Mouse (Mus musculus): ENCODE results near the gene Rps2. TPM values are rescaled to one million over a fixed set of nuclear protein-coding genes. Genes with fewer than 3 reads are reported as not detected.
"Not testable (repeated sequence)": the region's sequence is repeated elsewhere in the genome, so short reads cannot be mapped to it uniquely, and the experiment has no call there.

Gene Rps2
- polyA plus RNA-seq, 1 experiment from 2014 or later, result 1,633 TPM

DNA sequence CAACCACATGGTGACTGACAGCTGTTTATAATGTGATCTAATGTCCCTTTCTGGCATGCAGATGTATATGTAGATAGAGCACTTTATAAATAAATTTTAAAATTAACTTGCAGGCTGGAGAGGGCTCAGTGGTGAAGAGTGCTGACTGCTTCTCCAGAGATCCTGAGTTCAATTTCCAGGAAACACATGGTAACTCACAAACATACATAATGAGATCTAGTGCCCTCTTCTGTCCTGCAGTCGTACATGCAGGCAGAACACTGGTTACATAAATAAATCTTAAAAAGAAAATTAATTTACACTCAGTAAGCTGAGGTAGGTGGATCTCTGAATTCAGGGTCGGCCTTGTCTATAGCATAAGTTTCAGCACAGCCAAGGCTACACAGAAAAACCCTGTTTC is 9.3 kb upstream of the Rps2 start:
- DNase-seq (ENCODE audit: low spot score) (no peak), ATAC-seq (ENCODE audit: insufficient number of reproducible peaks, low FRiP score, low TSS enrichment, low read depth) (no peak)
- WGBS, result 31% methylated on average over 2 of the region's 2 CpGs
- Histone ChIP-seq H3K36me3 (ENCODE audit: control insufficient read depth, insufficient read depth, low read length) (peaks cover 15% of the 10 kb centered on the region), H3K9ac (ENCODE audit: low read length) (no peak overlapping the region), H3K4me3 (ENCODE audit: low read depth, low read length) (no peak overlapping the region), H3K27ac (replicated peaks; ENCODE audit: low read depth, low read length) (no peak overlapping the region), H3K4me2 (ENCODE audit: low read depth, severe bottlenecking) (no peak overlapping the region), H3K9me3 (ENCODE audit: control insufficient read depth, low read length) (no peaks in the 10 kb centered on the region), H3K4me1 (ENCODE audit: control insufficient read depth, insufficient read depth, low read length) (peaks cover 10% of the 10 kb centered on the region), H3K27me3 (ENCODE audit: control insufficient read depth, insufficient read depth, low read length) (no peaks in the 10 kb centered on the region)

DNA sequence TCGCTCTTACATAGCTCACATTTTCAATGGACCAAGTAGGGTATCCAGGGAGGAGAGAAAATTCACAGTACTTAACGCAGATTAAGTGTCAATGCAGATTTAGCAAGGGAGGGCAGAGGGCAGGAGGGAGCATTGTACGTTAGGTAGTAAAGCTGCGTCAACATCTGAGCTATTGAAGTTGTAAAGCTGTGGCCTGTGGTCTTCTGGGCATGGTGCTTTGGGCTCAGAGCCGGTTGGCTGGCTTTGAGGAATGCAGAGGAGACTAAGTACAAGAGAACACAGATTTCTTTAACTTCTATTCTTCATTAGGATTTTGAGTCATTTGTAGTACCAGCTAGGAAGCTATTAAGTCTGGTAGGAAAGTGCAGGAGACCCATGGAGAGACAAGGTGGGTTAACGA is 2.4 kb upstream of the Rps2 start:
- DNase-seq (ENCODE audit: low spot score) (no peak), ATAC-seq (ENCODE audit: insufficient number of reproducible peaks, low FRiP score, low TSS enrichment, low read depth) (no peak)
- 61% methylated on average over 6 of the region's 6 CpGs for WGBS
- no peaks in the 10 kb centered on the region for H3K9me3 ChIP-seq (ENCODE audit: control insufficient read depth, low read length)
- H3K4me1 ChIP-seq (ENCODE audit: control insufficient read depth, insufficient read depth, low read length), result no peaks in the 10 kb centered on the region
- no peak overlapping the region for H3K27ac ChIP-seq (replicated peaks; ENCODE audit: low read depth, low read length)
- peaks cover 8% of the 10 kb centered on the region; the same call in 1 of the 2 replicates for H3K36me3 ChIP-seq (ENCODE audit: control insufficient read depth, insufficient read depth, low read length)
- H3K4me3 ChIP-seq (ENCODE audit: low read depth, low read length), result no peak overlapping the region
- H3K4me2 ChIP-seq (ENCODE audit: low read depth, severe bottlenecking), result no peak overlapping the region
- H3K9ac ChIP-seq (ENCODE audit: low read length), result no peak overlapping the region
- H3K27me3 ChIP-seq (ENCODE audit: control insufficient read depth, insufficient read depth, low read length), result no peaks in the 10 kb centered on the region

DNA sequence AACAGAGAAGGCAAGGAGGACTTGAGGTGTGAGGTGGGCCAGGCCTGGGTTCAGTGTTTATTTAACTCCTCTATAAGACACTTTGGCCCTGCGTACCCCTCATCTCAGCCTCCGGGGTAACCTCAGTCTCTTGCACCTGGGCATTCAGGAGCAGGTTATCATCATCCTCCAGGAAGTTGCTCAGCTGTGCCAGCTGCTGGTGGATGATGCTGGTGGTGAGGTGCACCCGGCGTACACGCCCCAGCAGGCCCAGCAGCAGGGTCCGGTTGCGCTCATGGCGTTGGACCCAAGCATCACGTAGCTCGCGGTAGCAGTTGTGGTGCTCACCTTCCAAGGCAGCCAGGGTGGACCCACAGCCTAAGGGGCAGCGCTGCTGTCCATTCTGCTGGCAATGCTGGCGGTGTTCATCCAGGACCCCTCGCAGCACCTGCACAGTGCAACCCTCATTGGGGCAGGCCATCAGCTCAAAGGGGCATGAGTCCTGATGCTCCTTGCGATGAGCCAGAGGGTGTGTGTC is 1.7 kb upstream of the Rps2 start:
- Histone ChIP-seq H3K36me3 (ENCODE audit: control insufficient read depth, insufficient read depth, low read length) (peaks cover 8% of the 10 kb centered on the region; the same call in 1 of the 2 replicates), H3K4me1 (ENCODE audit: control insufficient read depth, insufficient read depth, low read length) (peaks cover 1% of the 10 kb centered on the region; the same call in 1 of the 2 replicates), H3K27me3 (ENCODE audit: control insufficient read depth, insufficient read depth, low read length) (no peaks in the 10 kb centered on the region), H3K4me2 (ENCODE audit: low read depth, severe bottlenecking) (no peak overlapping the region), H3K9ac (ENCODE audit: low read length) (no peak overlapping the region), H3K4me3 (ENCODE audit: low read depth, low read length) (no peak overlapping the region), H3K9me3 (ENCODE audit: control insufficient read depth, low read length) (no peaks in the 10 kb centered on the region), H3K27ac (replicated peaks; ENCODE audit: low read depth, low read length) (no peak overlapping the region)
- DNase-seq (ENCODE audit: low spot score) (no peak), ATAC-seq (ENCODE audit: insufficient number of reproducible peaks, low FRiP score, low TSS enrichment, low read depth) (no peak)
- 97% methylated on average over 15 of the region's 15 CpGs for WGBS

DNA sequence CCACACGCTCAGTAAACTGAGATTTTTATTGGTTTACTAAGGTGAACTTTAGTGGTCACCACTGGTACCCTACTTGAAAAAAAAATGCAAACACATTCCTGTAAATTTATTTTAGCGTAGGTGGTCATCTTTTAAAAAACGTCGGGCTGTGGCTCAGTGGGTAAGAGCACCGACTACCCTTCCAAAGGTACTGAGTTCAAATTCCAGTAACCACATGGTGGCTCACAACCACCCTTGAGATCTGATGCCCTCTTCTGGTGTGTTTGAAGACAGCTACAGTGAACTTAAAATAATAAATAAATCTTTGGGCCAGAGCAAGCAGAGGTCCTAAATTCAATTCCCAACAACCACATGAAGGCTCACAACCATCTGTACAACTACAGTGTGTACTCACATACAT is 1.0 kb downstream of the Rps2 start:
- 61% methylated on average over 5 of the region's 5 CpGs for WGBS
- H3K4me3 ChIP-seq (ENCODE audit: low read depth, low read length), result peak overlapping the region; percentile 81
- H3K9ac ChIP-seq (ENCODE audit: low read length), result peak overlapping the region; percentile 90
- not testable (repeated sequence) for H3K27ac ChIP-seq (replicated peaks; ENCODE audit: low read depth, low read length); H3K4me1 ChIP-seq (ENCODE audit: control insufficient read depth, insufficient read depth, low read length); H3K9me3 ChIP-seq (ENCODE audit: control insufficient read depth, low read length); DNase-seq (ENCODE audit: low spot score); H3K27me3 ChIP-seq (ENCODE audit: control insufficient read depth, insufficient read depth, low read length); ATAC-seq (ENCODE audit: insufficient number of reproducible peaks, low FRiP score, low TSS enrichment, low read depth)
- peaks cover 14% of the 10 kb centered on the region for H3K36me3 ChIP-seq (ENCODE audit: control insufficient read depth, insufficient read depth, low read length)
- peak overlapping the region; percentile 53 for H3K4me2 ChIP-seq (ENCODE audit: low read depth, severe bottlenecking)

DNA sequence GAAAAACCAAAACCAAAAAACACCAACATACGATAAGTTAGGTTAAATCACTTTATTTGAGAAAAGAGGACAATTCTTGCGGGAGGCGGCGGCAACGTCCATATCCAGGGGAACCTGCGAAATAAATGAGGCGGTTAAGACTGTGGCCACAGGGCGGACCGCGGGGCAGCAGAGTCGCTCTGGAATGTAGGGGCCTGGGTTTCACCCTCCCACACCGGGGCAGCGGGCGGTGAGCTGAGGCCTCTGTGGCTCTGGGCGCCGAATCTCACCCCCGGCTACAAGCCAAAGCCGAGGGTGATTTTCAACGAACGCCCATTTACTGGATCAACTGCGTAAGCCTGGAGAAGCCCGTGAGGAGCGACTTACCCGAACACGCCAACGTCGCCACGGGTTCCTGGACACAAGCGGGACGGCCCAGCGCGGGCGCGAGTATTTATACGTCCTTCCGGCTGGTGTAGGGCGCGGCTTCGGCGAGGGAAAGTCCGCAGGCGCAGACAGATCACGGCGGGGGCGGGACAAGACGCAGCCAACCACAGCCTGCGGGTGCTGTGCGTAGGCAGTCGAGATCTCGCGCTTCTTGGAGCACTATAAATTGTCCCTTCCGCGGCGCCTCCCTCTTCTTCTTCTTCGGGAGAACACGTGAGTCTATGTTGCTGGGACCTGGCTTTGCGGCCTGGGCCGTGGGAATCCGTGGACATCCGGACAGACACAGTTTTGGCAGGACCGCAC is 1.7 kb downstream of the Rps2 start:
- H3K4me1 ChIP-seq (ENCODE audit: control insufficient read depth, insufficient read depth, low read length), result peaks cover 9% of the 10 kb centered on the region; the same call in 1 of the 2 replicates
- under 1% methylated on average over 61 of the region's 61 CpGs for WGBS
- no peaks in the 10 kb centered on the region for H3K9me3 ChIP-seq (ENCODE audit: control insufficient read depth, low read length)
- no peaks in the 10 kb centered on the region for H3K27me3 ChIP-seq (ENCODE audit: control insufficient read depth, insufficient read depth, low read length)
- peak overlapping the region; percentile 77 for H3K27ac ChIP-seq (replicated peaks; ENCODE audit: low read depth, low read length)
- H3K4me3 ChIP-seq (ENCODE audit: low read depth, low read length), result peak overlapping the region; percentile 81
- ATAC-seq (ENCODE audit: insufficient number of reproducible peaks, low FRiP score, low TSS enrichment, low read depth), result peak; percentile 96
- H3K36me3 ChIP-seq (ENCODE audit: control insufficient read depth, insufficient read depth, low read length), result peaks cover 14% of the 10 kb centered on the region
- H3K4me2 ChIP-seq (ENCODE audit: low read depth, severe bottlenecking), result peak overlapping the region; percentile 60
- H3K9ac ChIP-seq (ENCODE audit: low read length), result peak overlapping the region; percentile 90
- DNase-seq (ENCODE audit: low spot score), result peak; percentile 99

DNA sequence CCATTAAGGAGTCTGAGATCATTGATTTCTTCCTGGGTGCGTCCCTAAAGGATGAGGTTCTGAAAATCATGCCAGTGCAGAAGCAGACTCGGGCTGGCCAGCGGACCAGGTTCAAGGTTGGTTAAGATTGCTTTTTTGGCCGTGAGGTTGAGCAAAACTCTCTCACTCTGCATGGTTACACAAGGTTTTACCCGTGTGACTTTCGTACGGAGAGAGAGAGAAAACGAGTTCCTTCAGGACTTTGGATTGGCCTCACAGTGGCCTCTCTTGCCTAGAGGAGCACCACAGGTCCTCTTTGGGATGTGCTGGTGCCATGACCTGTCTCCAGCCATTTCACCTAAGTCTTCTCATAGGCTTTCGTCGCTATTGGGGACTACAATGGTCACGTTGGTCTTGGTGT is 2.7 kb downstream of the Rps2 start:
- Histone ChIP-seq H3K9ac (ENCODE audit: low read length) (peak overlapping the region; percentile 90), H3K4me3 (ENCODE audit: low read depth, low read length) (peak overlapping the region; percentile 81), H3K4me2 (ENCODE audit: low read depth, severe bottlenecking) (peak overlapping the region; percentile 60), H3K36me3 (ENCODE audit: control insufficient read depth, insufficient read depth, low read length) (peaks cover 14% of the 10 kb centered on the region)
- not testable (repeated sequence) for ATAC-seq (ENCODE audit: insufficient number of reproducible peaks, low FRiP score, low TSS enrichment, low read depth); H3K4me1 ChIP-seq (ENCODE audit: control insufficient read depth, insufficient read depth, low read length); H3K27me3 ChIP-seq (ENCODE audit: control insufficient read depth, insufficient read depth, low read length); H3K27ac ChIP-seq (replicated peaks; ENCODE audit: low read depth, low read length); H3K9me3 ChIP-seq (ENCODE audit: control insufficient read depth, low read length); DNase-seq (ENCODE audit: low spot score)
- under 1% methylated on average over 10 of the region's 11 CpGs for WGBS

DNA sequence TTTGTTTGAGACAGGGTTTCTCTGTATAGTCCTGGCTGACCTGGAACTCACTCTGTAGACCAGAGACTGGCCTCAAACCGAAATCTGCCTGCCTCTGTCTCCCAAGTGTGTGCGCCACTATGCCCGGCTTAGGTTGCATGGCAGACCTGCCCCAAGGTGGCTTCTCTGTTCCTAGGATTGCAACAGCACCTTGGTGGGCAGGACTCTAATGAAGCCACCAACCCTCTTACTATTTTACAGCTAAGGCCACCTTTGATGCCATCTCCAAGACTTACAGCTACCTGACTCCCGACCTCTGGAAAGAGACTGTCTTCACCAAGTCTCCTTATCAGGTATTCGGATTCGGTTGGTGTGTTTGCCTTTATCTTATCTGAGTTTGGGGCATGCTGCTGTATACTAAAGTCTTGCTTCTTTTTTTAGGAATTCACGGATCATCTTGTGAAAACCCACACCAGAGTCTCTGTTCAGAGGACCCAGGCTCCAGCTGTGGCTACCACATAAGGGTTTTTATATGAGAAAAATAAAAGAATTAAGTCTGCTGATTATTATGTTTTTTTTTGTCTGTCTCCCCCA is 3.6 kb downstream of the Rps2 start:
- H3K4me2 ChIP-seq (ENCODE audit: low read depth, severe bottlenecking), result peak overlapping the region; percentile 60
- WGBS, result 63% methylated on average over 7 of the region's 7 CpGs
- H3K27ac ChIP-seq (replicated peaks; ENCODE audit: low read depth, low read length); H3K27me3 ChIP-seq (ENCODE audit: control insufficient read depth, insufficient read depth, low read length); H3K9me3 ChIP-seq (ENCODE audit: control insufficient read depth, low read length); DNase-seq (ENCODE audit: low spot score); ATAC-seq (ENCODE audit: insufficient number of reproducible peaks, low FRiP score, low TSS enrichment, low read depth); H3K4me1 ChIP-seq (ENCODE audit: control insufficient read depth, insufficient read depth, low read length): not testable (repeated sequence)
- peak overlapping the region; percentile 81 for H3K4me3 ChIP-seq (ENCODE audit: low read depth, low read length)
- H3K36me3 ChIP-seq (ENCODE audit: control insufficient read depth, insufficient read depth, low read length), result peaks cover 14% of the 10 kb centered on the region
- peak overlapping the region; percentile 43; the same call in 1 of the 2 replicates for H3K9ac ChIP-seq (ENCODE audit: low read length)

DNA sequence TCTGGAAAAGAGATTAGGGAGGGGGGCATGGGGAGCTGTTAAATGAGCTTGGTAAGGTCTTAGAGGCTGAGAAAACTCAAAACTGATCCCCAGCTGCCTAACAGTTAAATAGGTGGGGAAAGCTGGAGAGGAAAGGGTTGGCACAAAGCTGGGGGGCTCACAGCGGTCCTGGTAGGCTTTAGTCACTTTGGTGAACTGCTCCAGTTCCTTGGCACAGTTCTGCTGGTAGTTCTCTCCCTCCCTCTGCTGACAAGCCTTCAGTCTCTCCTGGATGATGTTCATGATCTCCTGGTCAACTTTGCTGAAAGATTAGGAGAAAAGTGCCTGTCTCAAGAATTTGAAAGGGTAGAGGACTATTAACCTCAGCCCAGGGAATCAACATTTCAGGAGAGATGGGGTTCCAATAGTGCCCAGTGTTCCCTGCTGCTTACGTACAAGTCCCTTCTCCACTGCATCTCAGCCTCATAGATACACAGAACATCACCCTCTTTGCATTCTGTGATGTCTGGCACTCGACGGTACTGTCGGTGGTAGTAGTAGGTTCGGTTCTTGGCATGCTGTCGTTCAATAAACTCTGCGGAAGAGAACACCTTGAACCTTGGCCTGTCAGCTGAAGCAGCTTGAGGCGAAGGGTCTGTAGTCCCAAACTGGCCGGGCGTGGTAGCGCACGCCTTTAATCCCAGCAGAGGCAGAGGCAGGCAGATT is 4.5 kb downstream of the Rps2 start:
- H3K27ac ChIP-seq (replicated peaks; ENCODE audit: low read depth, low read length), result no peak overlapping the region
- H3K36me3 ChIP-seq (ENCODE audit: control insufficient read depth, insufficient read depth, low read length), result peaks cover 8% of the 10 kb centered on the region
- DNase-seq (ENCODE audit: low spot score) (no peak), ATAC-seq (ENCODE audit: insufficient number of reproducible peaks, low FRiP score, low TSS enrichment, low read depth) (no peak)
- 31% methylated on average over 13 of the region's 13 CpGs for WGBS
- H3K4me1 ChIP-seq (ENCODE audit: control insufficient read depth, insufficient read depth, low read length), result peaks cover 9% of the 10 kb centered on the region; the same call in 1 of the 2 replicates
- no peak overlapping the region for H3K9ac ChIP-seq (ENCODE audit: low read length)
- H3K27me3 ChIP-seq (ENCODE audit: control insufficient read depth, insufficient read depth, low read length), result no peaks in the 10 kb centered on the region
- H3K4me3 ChIP-seq (ENCODE audit: low read depth, low read length), result peak overlapping the region; percentile 1; the same call in 1 of the 2 replicates
- H3K4me2 ChIP-seq (ENCODE audit: low read depth, severe bottlenecking), result no peak overlapping the region
- H3K9me3 ChIP-seq (ENCODE audit: control insufficient read depth, low read length), result no peaks in the 10 kb centered on the region

Measured in limb, embryonic 11.5 days (tissue).